In the genomic region with DNA sequence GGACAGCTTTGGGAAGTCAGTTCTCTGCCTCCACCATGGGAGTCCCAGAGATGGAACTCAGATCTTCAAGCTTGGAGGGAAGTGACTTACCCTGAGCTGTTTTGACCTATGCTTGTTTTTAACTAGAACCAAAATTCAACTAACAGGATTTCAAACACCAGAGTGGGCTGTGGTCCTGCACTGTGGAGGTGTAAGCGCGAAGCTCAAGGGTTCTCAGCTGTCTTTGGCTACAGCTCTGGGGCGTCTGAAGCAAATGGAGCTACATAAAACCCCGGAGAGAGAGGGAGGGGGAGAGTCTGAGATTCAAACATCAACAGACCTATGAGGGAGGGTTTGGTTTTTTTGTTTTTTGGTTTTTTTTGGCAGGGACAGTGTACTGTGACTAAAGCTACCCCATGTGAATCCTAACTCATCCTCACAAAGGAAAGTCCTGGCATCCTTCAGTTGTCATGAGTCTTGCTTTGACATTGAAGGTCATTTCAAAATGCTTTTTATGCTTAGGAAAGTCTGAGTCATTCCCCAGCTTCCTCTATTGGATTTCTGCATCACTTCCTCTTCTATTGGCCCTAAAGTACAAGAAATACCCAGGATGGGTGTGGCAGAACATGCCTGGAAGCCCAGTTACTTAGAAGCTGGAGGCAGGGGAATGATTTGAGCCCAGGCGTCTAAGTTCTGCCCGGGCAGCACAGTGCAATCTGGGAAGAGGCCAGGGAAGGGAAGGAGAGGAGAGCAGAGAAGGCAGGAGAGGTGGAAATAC, we compare ENCODE assay signal across 8 mouse cellular contexts. TPM values are rescaled to one million over a fixed set of nuclear protein-coding genes. Genes with fewer than 3 reads are reported as not detected.
DNase-seq lines count a peak whose midpoint lies in the region; ATAC-seq and TF ChIP-seq lines count a peak whose summit lies in the region.

No protein-coding gene starts in this region.

- no peak overlapping the region for H3K9ac ChIP-seq in embryonic facial prominence, embryonic 12.5 days
- H3K9ac ChIP-seq in intestine, embryonic 16.5 days (ENCODE audit: low read depth, low read length), result 0 out of 2 replicates have a peak overlapping the region, but pooled peaks have one; percentile 6
- no peak overlapping the region for H3K9ac ChIP-seq in forebrain, embryonic 12.5 days

- H3K4me1 ChIP-seq in testis, adult 2 months (ENCODE audit: control insufficient read depth, insufficient read depth, low read length), result peaks cover 7% of the 10 kb centered on the region; the same call in 1 of the 2 replicates
- peaks cover 18% of the 10 kb centered on the region for H3K4me1 ChIP-seq in embryonic facial prominence, embryonic 12.5 days
- peaks cover 16% of the 10 kb centered on the region for H3K4me1 ChIP-seq in intestine, embryonic 16.5 days (ENCODE audit: control insufficient read depth, insufficient read depth, low read length)
- H3K4me1 ChIP-seq in forebrain, embryonic 12.5 days, result peaks cover 8% of the 10 kb centered on the region

- H3K9me3 ChIP-seq in embryonic facial prominence, embryonic 12.5 days, result no peaks in the 10 kb centered on the region
- H3K9me3 ChIP-seq in intestine, embryonic 16.5 days (ENCODE audit: control insufficient read depth, low read length), result no peaks in the 10 kb centered on the region
- no peaks in the 10 kb centered on the region for H3K9me3 ChIP-seq in forebrain, embryonic 12.5 days

- peak overlapping the region; percentile 61 for H3K27ac ChIP-seq in testis, adult 2 months (ENCODE audit: control insufficient read depth, insufficient read depth, low read depth, low read length)
- H3K27ac ChIP-seq in embryonic facial prominence, embryonic 12.5 days, result peak overlapping the region; percentile 20; the same call in 1 of the 2 replicates
- H3K27ac ChIP-seq in intestine, embryonic 16.5 days (ENCODE audit: low read length), result peak overlapping the region; percentile 71
- H3K27ac ChIP-seq in forebrain, embryonic 12.5 days, result no peak overlapping the region

- no peak for DNase-seq in testis, postnatal 10 days (ENCODE audit: low spot score)
- DNase-seq in monocyte, adult 2 months (ENCODE audit: low read depth in 1 of 2, low spot score in 2 of 2), result peak; percentile 44 to 81
- no peak for DNase-seq in testis, postnatal 14 days (ENCODE audit: low spot score)

- no peak for TF ChIP-seq POLR2A in testis, adult 2 months (IDR thresholded peaks at IDR 0.05; ENCODE audit: control insufficient read depth, low read depth, low read length)

- no peaks in the 10 kb centered on the region for H3K27me3 ChIP-seq in testis, adult 2 months (ENCODE audit: control insufficient read depth, insufficient read depth, low read length)
- no peaks in the 10 kb centered on the region for H3K27me3 ChIP-seq in embryonic facial prominence, embryonic 12.5 days
- no peaks in the 10 kb centered on the region for H3K27me3 ChIP-seq in intestine, embryonic 16.5 days (replicated peaks; ENCODE audit: control insufficient read depth, insufficient read depth, low read length)
- H3K27me3 ChIP-seq in forebrain, embryonic 12.5 days, result no peaks in the 10 kb centered on the region

- WGBS in embryonic facial prominence, embryonic 12.5 days, result 69% methylated on average over 6 of the region's 6 CpGs
- 63% methylated on average over 6 of the region's 6 CpGs for WGBS in intestine, embryonic 16.5 days
- 88% methylated on average over 6 of the region's 6 CpGs for WGBS in forebrain, embryonic 12.5 days

- ATAC-seq in embryonic facial prominence, embryonic 12.5 days (ENCODE audit: insufficient number of reproducible peaks, insufficient read depth, low FRiP score, low TSS enrichment), result no peak
- ATAC-seq in intestine, embryonic 16.5 days, result peak; percentile 50
- ATAC-seq in megakaryocyte-erythroid progenitor cell, adult 5-6 weeks (replicated peaks; ENCODE audit: low FRiP score, low TSS enrichment, poor library complexity, severe bottlenecking), result no peak
- no peak for ATAC-seq in forebrain, embryonic 12.5 days (ENCODE audit: low FRiP score)

- no peaks in the 10 kb centered on the region for H3K36me3 ChIP-seq in testis, adult 2 months (ENCODE audit: control insufficient read depth, insufficient read depth, low read length)
- H3K36me3 ChIP-seq in embryonic facial prominence, embryonic 12.5 days, result no peaks in the 10 kb centered on the region
- no peaks in the 10 kb centered on the region for H3K36me3 ChIP-seq in intestine, embryonic 16.5 days (ENCODE audit: control insufficient read depth, insufficient read depth, low read length)
- H3K36me3 ChIP-seq in forebrain, embryonic 12.5 days (replicated peaks), result no peaks in the 10 kb centered on the region

- no peak overlapping the region for H3K4me3 ChIP-seq in testis, adult 2 months (ENCODE audit: control insufficient read depth, low read depth, low read length)
- no peak overlapping the region for H3K4me3 ChIP-seq in embryonic facial prominence, embryonic 12.5 days
- no peak overlapping the region for H3K4me3 ChIP-seq in intestine, embryonic 16.5 days (ENCODE audit: low read length)
- H3K4me3 ChIP-seq in forebrain, embryonic 12.5 days (replicated peaks), result no peak overlapping the region

- H3K4me2 ChIP-seq in embryonic facial prominence, embryonic 12.5 days (replicated peaks), result no peak overlapping the region
- H3K4me2 ChIP-seq in intestine, embryonic 16.5 days (ENCODE audit: low read depth, low read length), result no peak overlapping the region
- no peak overlapping the region for H3K4me2 ChIP-seq in forebrain, embryonic 12.5 days

- TF ChIP-seq CTCF in testis, adult 2 months (IDR thresholded peaks at IDR 0.05; ENCODE audit: control insufficient read depth, insufficient read depth, insufficient replicate concordance, low read depth, low read length), result no peak

RNA-seq across cellular contexts. Expression of a gene that starts 8.1 kb away (rescaled TPM):
- 27.4 and 40.2 TPM in 2 replicates for polyA plus RNA-seq in testis, adult 2 months (2012; rRNA removed)
- polyA plus RNA-seq in embryonic facial prominence, embryonic 12.5 days (2016; fragmentation: Nextera tagmentation; extraction: Ambion mirVana), result 69.8 and 74.0 TPM in 2 replicates
- 14.7 and 17.0 TPM in 2 replicates for polyA plus RNA-seq in intestine, embryonic 16.5 days (2015; fragmentation: Nextera tagmentation; extraction: Ambion mirVana)
- 76.0 and 78.6 TPM in 2 replicates for total RNA-seq in megakaryocyte-erythroid progenitor cell, adult 5-6 weeks (2014; fragmentation: Nextera tagmentation)
- total RNA-seq in megakaryocyte-erythroid progenitor cell, adult 5-6 weeks (2017), result 107 and 132 TPM in 2 replicates
- polyA plus RNA-seq in forebrain, embryonic 12.5 days (2016; fragmentation: Nextera tagmentation; extraction: Ambion mirVana), result 69.3 and 74.0 TPM in 2 replicates

RNA-seq across cellular contexts. Expression of a gene that starts 25.7 kb away (rescaled TPM):
- polyA plus RNA-seq in testis, adult 2 months (2012; rRNA removed), result 11.1 and 13.9 TPM in 2 replicates
- 85.4 and 85.7 TPM in 2 replicates for polyA plus RNA-seq in embryonic facial prominence, embryonic 12.5 days (2016; fragmentation: Nextera tagmentation; extraction: Ambion mirVana)
- polyA plus RNA-seq in intestine, embryonic 16.5 days (2015; fragmentation: Nextera tagmentation; extraction: Ambion mirVana), result 67.3 and 69.9 TPM in 2 replicates
- total RNA-seq in megakaryocyte-erythroid progenitor cell, adult 5-6 weeks (2014; fragmentation: Nextera tagmentation), result 38.7 and 39.4 TPM in 2 replicates
- total RNA-seq in megakaryocyte-erythroid progenitor cell, adult 5-6 weeks (2017), result 64.8 and 65.4 TPM in 2 replicates
- 102 and 104 TPM in 2 replicates for polyA plus RNA-seq in forebrain, embryonic 12.5 days (2016; fragmentation: Nextera tagmentation; extraction: Ambion mirVana)

RNA-seq across cellular contexts. Expression of a gene that starts 37.3 kb away (rescaled TPM):
- 0.74 and 2.3 TPM in 2 replicates for polyA plus RNA-seq in testis, adult 2 months (2012; rRNA removed)
- polyA plus RNA-seq in embryonic facial prominence, embryonic 12.5 days (2016; fragmentation: Nextera tagmentation; extraction: Ambion mirVana), result 1.5 and 1.6 TPM in 2 replicates
- 2.5 and 3.2 TPM in 2 replicates for polyA plus RNA-seq in intestine, embryonic 16.5 days (2015; fragmentation: Nextera tagmentation; extraction: Ambion mirVana)
- total RNA-seq in megakaryocyte-erythroid progenitor cell, adult 5-6 weeks (2014; fragmentation: Nextera tagmentation), result 0.20 TPM in 1 of 2 replicates, not detected in the other
- total RNA-seq in megakaryocyte-erythroid progenitor cell, adult 5-6 weeks (2017), result not detected in 2 replicates
- 0.65 and 1.1 TPM in 2 replicates for polyA plus RNA-seq in forebrain, embryonic 12.5 days (2016; fragmentation: Nextera tagmentation; extraction: Ambion mirVana)

Comparison
In these comparisons a context has a peak if more than half of its experiments do, and no peak if none do; other contexts are left out.
1. DNase-seq: peak in monocyte, adult 2 months (2 of 2); none in testis, postnatal 10 days (single experiment) and testis, postnatal 14 days (single experiment).